Mouse (Mus musculus): Measurements from ENCODE around the gene Ugcg.
A peak's percentile ranks its signal among the peaks of the same experiment; 100 is the strongest.

- TF ChIP-seq EP300 (IDR thresholded peaks at IDR 0.05; ENCODE audit: insufficient read depth, low read depth, low read length), result no peak
- peak; percentile 70 for TF ChIP-seq CTCF (IDR thresholded peaks at IDR 0.05)
Measured at GRCm38 (mm10) chr4:59263418-59263817, 74.4 kb downstream of the Ugcg start.
